Mouse (Mus musculus) ES-Bruce4 (cell line): ENCODE results near the gene Ankfn1.

Experiments
- CTCF ChIP-seq: IDR thresholded peaks from one replicate; pipeline ENCODE4 v1.8.1; 2011; ENCODE audit warnings: low read depth, low read length
- POLR2A ChIP-seq: IDR thresholded peaks from one replicate; pipeline ENCODE4 v1.8.1; 2011; ENCODE audit warnings: low read length; ENCODE audit not compliant: insufficient read depth

- no peak for TF ChIP-seq CTCF
- TF ChIP-seq POLR2A = no peak
Measured at GRCm38 (mm10) chr11:89696431-89697403, 80.7 kb downstream of the Ankfn1 start.
